Mouse (Mus musculus) kidney, embryonic 16.5 days (tissue): ENCODE results near the gene 6030468B19Rik. TPM values are rescaled to one million over a fixed set of nuclear protein-coding genes. Genes with fewer than 3 reads are reported as not detected.

ENCODE experiments used
- ATAC-seq: fragments of 200-750 bp; cut with Nextera tagmentation; 2 replicates; pipeline ENCODE4 v1.8.0; 2017; ENCODE audit warnings: moderate TSS enrichment; ENCODE audit not compliant: low FRiP score, low TSS enrichment
- H3K27ac ChIP-seq: fragments of 300-500 bp; sonication (generic); 2 replicates; pipeline ENCODE4 v1.5.1; 2014; ENCODE audit warnings: low read length
- H3K27me3 ChIP-seq: fragments of 300-500 bp; sonication (generic); 2 replicates; pipeline ENCODE4 v1.6.1; 2014; ENCODE audit warnings: low read length, control low read depth, mixed read lengths; ENCODE audit not compliant: insufficient read depth
- H3K36me3 ChIP-seq: fragments of 300-500 bp; sonication (generic); 2 replicates; pipeline ENCODE4 v1.6.1; 2014; ENCODE audit warnings: low read length, control low read depth, mixed read lengths; ENCODE audit not compliant: insufficient read depth
- H3K4me1 ChIP-seq: fragments of 300-500 bp; sonication (generic); 2 replicates; pipeline ENCODE4 v1.6.1; 2014; ENCODE audit warnings: low read length, control low read depth, mixed read lengths; ENCODE audit not compliant: insufficient read depth
- H3K4me2 ChIP-seq: fragments of 300-500 bp; sonication (generic); replicated peaks from 2 replicates; pipeline ENCODE4 v1.6.1; 2014; ENCODE audit warnings: low read depth, low read length
- H3K4me3 ChIP-seq: fragments of 300-500 bp; sonication (generic); 2 replicates; pipeline ENCODE4 v1.5.1; 2014; ENCODE audit warnings: mild to moderate bottlenecking, low read length
- H3K9ac ChIP-seq: fragments of 300-500 bp; sonication (generic); replicated peaks from 2 replicates; pipeline ENCODE4 v1.6.1; 2014; ENCODE audit warnings: low read length
- H3K9me3 ChIP-seq: fragments of 300-500 bp; sonication (generic); 2 replicates; pipeline ENCODE4 v1.6.1; 2016; ENCODE audit warnings: low read length, control low read depth
- WGBS: fragments of 180-500 bp; shearing (Covaris S2); extraction: QIAGEN DNeasy Blood & Tissue Kit; methylation state at CpG from one replicate; pipeline ENCODE4 v1.1.7; 2014; 5-methylcytosine and 5-hydroxymethylcytosine counted together
- polyA plus RNA-seq: library from polyadenylated mRNA; unstranded; fragments of >200 nt; fragmentation: Nextera tagmentation; extraction: Ambion mirVana; gene quantifications from 2 replicates; pipeline ENCODE4 v1.2.1, GENCODE M21; 2015

6030468B19Rik gene
- polyA plus RNA-seq, 1 experiment from 2014 or later = 0.54 TPM

- Histone ChIP-seq H3K27me3 (no peaks in the 10 kb centered on the region), H3K36me3 (peaks cover 17% of the 10 kb centered on the region), H3K9ac (no peak overlapping the region), H3K4me2 (no peak overlapping the region), H3K27ac (no peak overlapping the region), H3K4me1 (peaks cover 40% of the 10 kb centered on the region), H3K4me3 (no peak overlapping the region), H3K9me3 (no peaks in the 10 kb centered on the region)
- WGBS = 95% methylated on average over 11 of the region's 11 CpGs
- no peak for ATAC-seq
These were observed 19.4 kb upstream of the 6030468B19Rik start for GRCm38 (mm10) chr11:117778031-117778430.

DNA sequence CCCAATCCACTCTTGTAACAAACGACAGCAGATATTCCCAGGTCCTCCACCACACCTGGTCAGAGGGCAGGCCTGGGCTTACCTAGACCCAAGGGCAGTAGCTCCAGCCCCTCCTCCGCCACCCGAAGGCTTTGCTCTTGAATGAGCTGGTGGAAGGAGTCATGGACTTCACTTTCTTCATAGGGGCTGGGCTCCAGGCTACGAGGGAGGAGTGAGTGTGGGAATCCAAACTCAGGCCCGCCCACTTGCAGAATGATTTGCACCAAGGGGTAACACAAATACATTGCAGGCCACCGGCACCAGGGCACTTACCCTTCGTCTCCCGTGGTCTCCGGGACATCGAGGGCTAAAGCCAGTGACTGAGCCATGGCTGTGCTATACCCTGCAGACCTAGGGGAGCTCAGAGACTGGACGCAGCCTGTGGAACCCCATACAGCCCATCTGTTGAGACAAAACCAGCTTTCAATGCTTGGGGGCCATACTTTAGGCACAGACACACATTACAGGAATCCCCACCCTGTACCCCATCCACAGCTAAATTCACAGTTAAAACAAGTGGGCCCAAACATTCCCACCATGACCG lies 18.5 kb upstream of the 6030468B19Rik start:
- no peaks in the 10 kb centered on the region for H3K9me3 ChIP-seq
- WGBS = 23% methylated on average over 12 of the region's 12 CpGs
- peak overlapping the region; percentile 89 for H3K27ac ChIP-seq
- peak overlapping the region; percentile 97 for H3K4me2 ChIP-seq
- peak; percentile 9; the same call in 1 of the 2 replicates for ATAC-seq
- H3K4me1 ChIP-seq = peaks cover 46% of the 10 kb centered on the region
- no peaks in the 10 kb centered on the region for H3K27me3 ChIP-seq
- peaks cover 12% of the 10 kb centered on the region for H3K36me3 ChIP-seq
- H3K9ac ChIP-seq = peak overlapping the region; percentile 85
- H3K4me3 ChIP-seq = peak overlapping the region; percentile 65

GRCm38 (mm10) chr11:117779434-117780198 lies 17.8 kb upstream of the 6030468B19Rik start:
- no peaks in the 10 kb centered on the region for H3K27me3 ChIP-seq
- peak overlapping the region; percentile 65 for H3K4me3 ChIP-seq
- peaks cover 10% of the 10 kb centered on the region for H3K36me3 ChIP-seq
- ATAC-seq = peak; percentile 43
- H3K9ac ChIP-seq = peak overlapping the region; percentile 85
- under 1% methylated on average over 38 of the region's 38 CpGs for WGBS
- H3K27ac ChIP-seq = peak overlapping the region; percentile 89
- peaks cover 46% of the 10 kb centered on the region for H3K4me1 ChIP-seq
- H3K4me2 ChIP-seq = peak overlapping the region; percentile 97
- no peaks in the 10 kb centered on the region for H3K9me3 ChIP-seq

DNA sequence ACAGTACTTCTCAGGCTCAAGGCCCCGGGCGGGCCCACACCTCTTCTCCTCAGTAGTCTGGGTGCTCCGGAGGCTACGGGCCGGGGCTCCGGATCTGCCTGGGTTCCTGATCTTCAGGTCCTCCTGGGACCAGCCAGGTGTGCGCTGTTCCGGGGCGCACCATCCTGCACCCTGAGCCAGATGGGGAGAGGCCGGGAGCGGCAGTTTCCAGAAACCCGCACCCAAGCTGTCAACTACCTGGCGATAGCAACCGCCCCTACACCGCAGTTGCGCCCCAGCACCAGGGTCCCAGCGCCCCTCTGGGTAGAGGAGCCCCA lies 17.3 kb upstream of the 6030468B19Rik start:
- WGBS = under 1% methylated on average over 17 of the region's 17 CpGs
- peak; percentile 17; the same call in 1 of the 2 replicates for ATAC-seq

DNA sequence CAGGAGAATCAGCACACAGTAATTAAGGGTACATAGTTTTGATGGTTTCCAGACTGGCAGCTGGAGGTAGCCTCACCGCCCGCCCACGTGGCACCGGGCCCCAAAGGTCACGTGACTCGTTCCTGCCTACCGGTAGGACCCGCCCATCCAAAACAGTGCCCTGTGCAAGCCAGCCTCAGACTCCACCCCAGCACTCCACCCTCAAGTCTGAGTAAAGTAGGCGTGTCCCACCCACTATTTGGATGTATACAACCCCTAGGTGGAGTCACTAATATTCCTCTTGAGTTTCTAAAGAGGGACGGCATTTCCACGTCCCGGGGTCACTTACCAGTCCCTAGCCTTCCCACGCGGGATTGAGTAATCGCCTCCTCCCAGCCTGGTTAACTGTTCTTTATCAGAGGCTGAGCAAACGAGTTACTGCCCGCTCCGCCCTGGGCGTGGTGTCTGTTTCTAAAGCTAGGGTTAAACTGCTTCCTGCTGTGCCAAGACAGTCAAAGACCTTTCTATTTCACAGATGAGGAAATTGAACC lies 16.8 kb upstream of the 6030468B19Rik start:
- Histone ChIP-seq H3K27me3 (no peaks in the 10 kb centered on the region), H3K4me2 (peak overlapping the region; percentile 97), H3K9me3 (no peaks in the 10 kb centered on the region), H3K4me3 (peak overlapping the region; percentile 65), H3K27ac (peak overlapping the region; percentile 89), H3K36me3 (peaks cover under 1% of the 10 kb centered on the region; the same call in 1 of the 2 replicates), H3K9ac (peak overlapping the region; percentile 85), H3K4me1 (peaks cover 46% of the 10 kb centered on the region)
- WGBS = under 1% methylated on average over 19 of the region's 19 CpGs
- ATAC-seq = peak; percentile 71

More for the DNA sequence above, 17.3 kb upstream of the 6030468B19Rik start:
- Histone ChIP-seq H3K27ac (peak overlapping the region; percentile 89), H3K4me2 (peak overlapping the region; percentile 97), H3K36me3 (peaks cover 5% of the 10 kb centered on the region), H3K4me3 (peak overlapping the region; percentile 65), H3K4me1 (peaks cover 46% of the 10 kb centered on the region), H3K27me3 (no peaks in the 10 kb centered on the region), H3K9me3 (no peaks in the 10 kb centered on the region), H3K9ac (peak overlapping the region; percentile 85)

DNA sequence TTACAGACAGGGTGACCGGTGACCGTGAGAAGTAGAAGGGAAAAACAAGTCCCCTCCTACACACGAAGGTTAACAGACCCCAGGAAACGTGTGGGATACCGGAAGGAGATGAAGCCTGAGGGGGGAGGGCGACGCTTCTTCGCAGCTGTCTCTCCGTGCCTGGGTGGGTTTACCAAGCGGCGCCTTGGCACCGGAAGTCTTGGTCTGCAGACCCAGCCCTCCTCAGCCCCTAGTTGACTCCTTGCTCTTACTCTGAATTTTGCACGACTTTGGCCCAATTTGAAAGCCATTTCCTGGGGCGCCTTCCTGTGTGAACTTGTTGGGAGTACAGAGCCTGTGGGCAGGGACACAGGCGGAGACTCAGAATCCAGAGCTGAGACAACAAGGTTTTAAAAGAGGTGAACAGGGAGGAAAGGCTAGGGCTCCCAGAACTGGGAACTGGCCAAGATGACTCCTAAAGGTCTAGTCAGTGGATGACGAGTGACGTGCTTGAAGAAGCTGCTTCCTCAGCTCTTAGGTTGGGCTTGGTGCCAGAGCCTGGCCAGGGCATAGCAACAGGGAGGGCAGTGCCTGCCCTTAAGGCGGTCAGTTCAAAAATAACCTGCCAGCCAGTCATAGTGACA lies 16.1 kb upstream of the 6030468B19Rik start:
- peak overlapping the region; percentile 97 for H3K4me2 ChIP-seq
- ATAC-seq = no peak
- peak overlapping the region; percentile 89 for H3K27ac ChIP-seq
- no peaks in the 10 kb centered on the region for H3K36me3 ChIP-seq
- no peaks in the 10 kb centered on the region for H3K27me3 ChIP-seq
- peak overlapping the region; percentile 54 for H3K9ac ChIP-seq
- 12% methylated on average over 18 of the region's 18 CpGs for WGBS
- peak overlapping the region; percentile 65 for H3K4me3 ChIP-seq
- no peaks in the 10 kb centered on the region for H3K9me3 ChIP-seq
- peaks cover 46% of the 10 kb centered on the region for H3K4me1 ChIP-seq

GRCm38 (mm10) chr11:117781993-117782704 lies 15.3 kb upstream of the 6030468B19Rik start, which contains the start of the genes Tmc8 and Tmc6:
TSS of gene Tmc8 (plus strand) at chr11:117782076.
TSS of gene Tmc6 (minus strand) at chr11:117782198.
- 49% methylated on average over 24 of the region's 24 CpGs for WGBS

GRCm38 (mm10) chr11:117782705-117783034 lies 14.8 kb upstream of the 6030468B19Rik start:
- Histone ChIP-seq H3K27me3 (no peaks in the 10 kb centered on the region), H3K9me3 (no peaks in the 10 kb centered on the region), H3K9ac (peak overlapping the region; percentile 70), H3K36me3 (no peaks in the 10 kb centered on the region), H3K4me1 (peaks cover 46% of the 10 kb centered on the region), H3K4me2 (peak overlapping the region; percentile 62), H3K27ac (peak overlapping the region; percentile 67; the same call in 1 of the 2 replicates), H3K4me3 (peak overlapping the region; percentile 41)
- 55% methylated on average over 9 of the region's 9 CpGs for WGBS
- ATAC-seq = no peak

More at GRCm38 (mm10) chr11:117781993-117782704, 15.3 kb upstream of the 6030468B19Rik start, which contains the start of the genes Tmc8 and Tmc6:
- Histone ChIP-seq H3K27ac (peak within 1 kb of the TSS; percentile 89), H3K27me3 (no peaks in the 10 kb centered on the region), H3K9me3 (no peaks in the 10 kb centered on the region), H3K9ac (peak within 1 kb of the TSS; percentile 70), H3K4me1 (peaks cover 46% of the 10 kb centered on the region), H3K36me3 (no peaks in the 10 kb centered on the region), H3K4me2 (peak within 1 kb of the TSS; percentile 97), H3K4me3 (peak within 1 kb of the TSS; percentile 65)
- no peak for ATAC-seq

DNA sequence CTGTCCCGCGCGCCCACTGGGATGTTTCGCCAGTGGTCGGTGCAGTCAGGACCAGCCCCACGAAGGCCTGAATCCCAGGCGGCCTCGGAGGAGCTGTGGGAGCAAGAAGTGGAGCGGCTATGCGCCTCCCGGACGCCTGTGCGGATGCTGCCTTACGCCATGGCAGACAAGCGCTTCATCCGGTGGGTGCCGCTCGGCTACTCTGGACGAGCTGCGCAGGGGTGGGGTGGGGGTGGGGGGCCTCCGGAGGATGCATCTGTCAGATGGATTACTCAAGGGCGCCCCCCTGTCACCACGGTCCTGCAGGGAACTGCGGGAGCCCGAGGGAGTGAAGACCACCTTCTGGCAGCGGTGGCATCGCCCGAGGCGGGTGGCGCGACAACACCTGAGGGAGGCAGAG lies 14.4 kb upstream of the 6030468B19Rik start:
- Histone ChIP-seq H3K4me1 (peaks cover 46% of the 10 kb centered on the region), H3K36me3 (no peaks in the 10 kb centered on the region), H3K9me3 (no peaks in the 10 kb centered on the region), H3K4me3 (peak overlapping the region; percentile 41), H3K27ac (peak overlapping the region; percentile 67; the same call in 1 of the 2 replicates), H3K4me2 (peak overlapping the region; percentile 62), H3K27me3 (no peaks in the 10 kb centered on the region), H3K9ac (peak overlapping the region; percentile 70)
- ATAC-seq = no peak
- 3% methylated on average over 31 of the region's 31 CpGs for WGBS
